Mouse (Mus musculus): ENCODE results near the gene Vmn2r118. TPM values are rescaled to one million over a fixed set of nuclear protein-coding genes. Genes with fewer than 3 reads are reported as not detected.

The Vmn2r118 gene
- not detected in 2 replicates for polyA plus RNA-seq (2012; ENCODE audit: insufficient read depth, low replicate concordance)

- H3K4me1 ChIP-seq, result no peaks in the 10 kb centered on the region
- no peak within 1 kb of the TSS for H3K4me3 ChIP-seq (replicated peaks)
- no peak for TF ChIP-seq GATA1 (IDR thresholded peaks at IDR 0.05; ENCODE audit: borderline replicate concordance, low read length)
- TF ChIP-seq FLI1 (IDR thresholded peaks at IDR 0.05; ENCODE audit: low read length), result no peak
- H3K27me3 ChIP-seq (replicated peaks), result no peaks in the 10 kb centered on the region
- H3K9me3 ChIP-seq, result no peaks in the 10 kb centered on the region
- no peaks in the 10 kb centered on the region for H3K36me3 ChIP-seq (replicated peaks; ENCODE audit: low read length)
Measured at GRCm38 (mm10) chr17:55625092-55625491, at the start of gene Vmn2r118. Gene Vmn2r118, minus strand, starts transcription at chr17:55625192.

- peaks cover 49% of the 10 kb centered on the region for H3K36me3 ChIP-seq (replicated peaks; ENCODE audit: low read length)
- no peaks in the 10 kb centered on the region for H3K9me3 ChIP-seq
- H3K27me3 ChIP-seq (replicated peaks), result no peaks in the 10 kb centered on the region
- H3K4me3 ChIP-seq (replicated peaks), result no peak overlapping the region
- TF ChIP-seq FLI1 (IDR thresholded peaks at IDR 0.05; ENCODE audit: low read length), result no peak
- no peak for TF ChIP-seq GATA1 (IDR thresholded peaks at IDR 0.05; ENCODE audit: borderline replicate concordance, low read length)
- H3K4me1 ChIP-seq, result no peaks in the 10 kb centered on the region
Measured at GRCm38 (mm10) chr17:55661099-55661498, 36.1 kb upstream of the Vmn2r118 start.

GRCm38 (mm10) chr17:55590838-55591237 is 34.2 kb downstream of the Vmn2r118 start:
- Histone ChIP-seq H3K4me3 (replicated peaks) (no peak overlapping the region), H3K36me3 (replicated peaks; ENCODE audit: low read length) (no peaks in the 10 kb centered on the region), H3K9me3 (0 out of 2 replicates have a peak, but pooled peaks cover 4% of the 10 kb centered on the region), H3K27me3 (replicated peaks) (no peaks in the 10 kb centered on the region), H3K4me1 (no peaks in the 10 kb centered on the region)
- TF ChIP-seq FLI1 (IDR thresholded peaks at IDR 0.05; ENCODE audit: low read length) (no peak), GATA1 (IDR thresholded peaks at IDR 0.05; ENCODE audit: borderline replicate concordance, low read length) (no peak)

GRCm38 (mm10) chr17:55561774-55562173 is 63.2 kb downstream of the Vmn2r118 start:
- no peaks in the 10 kb centered on the region for H3K4me1 ChIP-seq
- H3K27me3 ChIP-seq (replicated peaks), result no peaks in the 10 kb centered on the region
- no peak for TF ChIP-seq GATA1 (IDR thresholded peaks at IDR 0.05; ENCODE audit: borderline replicate concordance, low read length)
- no peak overlapping the region for H3K4me3 ChIP-seq (replicated peaks)
- no peaks in the 10 kb centered on the region for H3K9me3 ChIP-seq
- no peaks in the 10 kb centered on the region for H3K36me3 ChIP-seq (replicated peaks; ENCODE audit: low read length)

- H3K4me1 ChIP-seq, result no peaks in the 10 kb centered on the region
- TF ChIP-seq GATA1 (IDR thresholded peaks at IDR 0.05; ENCODE audit: borderline replicate concordance, low read length) (no peak), FLI1 (IDR thresholded peaks at IDR 0.05; ENCODE audit: low read length) (no peak)
- H3K27me3 ChIP-seq (replicated peaks), result no peaks in the 10 kb centered on the region
- no peak overlapping the region for H3K4me3 ChIP-seq (replicated peaks)
- H3K9me3 ChIP-seq, result no peaks in the 10 kb centered on the region
- H3K36me3 ChIP-seq (replicated peaks; ENCODE audit: low read length), result no peaks in the 10 kb centered on the region
Measured at GRCm38 (mm10) chr17:55548476-55548875, 76.5 kb downstream of the Vmn2r118 start.

Other genes with a start within 250 kb of the Vmn2r118 start
- not detected in 2 replicates for gene St6gal2, start 179.8 kb downstream of the Vmn2r118 start, polyA plus RNA-seq (2012; ENCODE audit: insufficient read depth, low replicate concordance)
- gene Pot1b, start 87.4 kb upstream of the Vmn2r118 start, polyA plus RNA-seq (2012; ENCODE audit: insufficient read depth, low replicate concordance), result 0.17 TPM in 1 of 2 replicates, not detected in the other
- gene Adgre4, start 124.8 kb upstream of the Vmn2r118 start, polyA plus RNA-seq (2012; ENCODE audit: insufficient read depth, low replicate concordance), result not detected in 2 replicates